Mouse (Mus musculus): ENCODE results near the gene Fzd7.
A peak's percentile ranks its signal among the peaks of the same experiment; 100 is the strongest.

Gene Fzd7

DNA sequence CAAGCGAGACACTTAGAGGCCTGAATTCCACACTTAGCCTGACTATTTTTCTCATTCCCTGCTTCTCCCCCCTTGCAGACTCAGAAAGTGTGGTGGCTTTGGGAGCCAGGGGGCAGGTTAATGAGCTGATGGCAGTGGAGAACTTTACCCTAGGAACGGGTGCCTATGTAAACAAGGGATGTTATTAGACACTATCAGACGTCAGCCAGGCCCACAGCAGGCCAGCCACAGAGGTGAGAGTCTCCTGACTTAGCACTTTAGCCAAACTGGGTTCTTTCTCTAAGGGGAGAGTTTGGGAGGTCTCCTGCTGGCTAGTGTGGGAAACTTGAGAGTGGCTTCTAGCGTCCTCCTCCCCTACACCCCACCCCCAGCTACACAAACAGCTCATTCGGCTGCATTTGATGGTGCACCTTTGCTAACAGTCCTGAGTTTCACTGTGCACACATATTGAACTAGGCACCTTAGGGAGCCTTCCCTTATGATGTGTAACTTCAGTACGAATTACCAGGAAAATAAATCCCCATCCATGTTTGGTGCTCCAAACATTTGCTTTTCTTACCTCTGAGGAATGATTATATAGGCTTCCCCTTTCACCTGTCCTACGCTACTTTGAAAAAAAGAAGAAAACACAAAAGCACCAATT, 21.6 kb downstream of the Fzd7 start:
- no peak for DNase-seq

DNA sequence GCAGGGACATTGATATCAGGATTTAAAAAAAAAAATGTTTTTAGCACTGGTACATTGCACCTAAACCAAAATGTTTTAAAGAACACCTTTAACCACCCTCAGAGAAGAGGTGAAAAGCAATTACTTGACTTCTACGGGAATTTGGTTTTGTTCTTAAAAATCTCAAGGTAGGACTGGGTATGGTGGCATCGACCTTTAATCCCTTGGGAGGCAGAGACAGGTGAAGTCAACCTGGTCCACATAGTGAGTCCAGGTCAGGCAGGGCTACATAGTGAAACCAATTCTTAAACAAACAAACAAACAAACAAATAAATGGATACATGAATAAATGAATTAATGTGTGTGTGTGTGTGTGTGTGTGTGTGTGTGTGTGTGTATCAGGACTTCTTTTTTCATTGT, 22.1 kb downstream of the Fzd7 start:
- DNase-seq = no peak

DNA sequence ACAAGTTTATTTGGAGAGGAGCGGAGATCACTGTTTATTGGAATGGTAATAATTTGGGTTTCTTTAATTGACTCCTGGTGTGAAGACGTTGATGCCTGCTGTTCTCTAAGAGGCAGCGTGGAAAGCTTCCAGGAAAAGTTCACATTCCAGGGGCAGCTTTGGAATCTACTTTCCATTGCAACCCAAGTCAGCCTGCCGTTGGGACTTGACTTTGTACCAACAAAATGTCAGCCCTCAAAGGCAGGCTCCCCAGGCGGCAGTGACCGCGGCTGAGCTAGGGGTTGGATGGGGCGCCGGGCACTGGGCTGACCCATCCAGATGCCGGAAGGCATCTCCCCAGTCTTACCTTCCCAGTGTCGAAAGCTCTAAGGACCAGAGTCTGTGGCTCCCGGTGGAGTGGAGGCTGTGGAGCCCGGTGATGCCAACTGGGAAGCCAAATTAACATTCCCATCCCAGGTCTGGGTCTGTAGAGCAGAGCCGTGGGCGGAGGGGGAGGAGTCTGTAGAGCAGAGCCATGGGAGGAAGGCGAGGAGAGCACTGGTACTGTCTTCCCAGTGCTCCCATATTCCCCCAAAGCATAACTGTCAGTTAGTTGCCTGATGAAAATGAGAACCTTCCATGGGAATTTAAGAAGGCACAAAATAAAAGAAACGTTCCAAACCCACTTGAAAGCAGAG, 26.4 kb downstream of the Fzd7 start:
- no peak for DNase-seq

DNA sequence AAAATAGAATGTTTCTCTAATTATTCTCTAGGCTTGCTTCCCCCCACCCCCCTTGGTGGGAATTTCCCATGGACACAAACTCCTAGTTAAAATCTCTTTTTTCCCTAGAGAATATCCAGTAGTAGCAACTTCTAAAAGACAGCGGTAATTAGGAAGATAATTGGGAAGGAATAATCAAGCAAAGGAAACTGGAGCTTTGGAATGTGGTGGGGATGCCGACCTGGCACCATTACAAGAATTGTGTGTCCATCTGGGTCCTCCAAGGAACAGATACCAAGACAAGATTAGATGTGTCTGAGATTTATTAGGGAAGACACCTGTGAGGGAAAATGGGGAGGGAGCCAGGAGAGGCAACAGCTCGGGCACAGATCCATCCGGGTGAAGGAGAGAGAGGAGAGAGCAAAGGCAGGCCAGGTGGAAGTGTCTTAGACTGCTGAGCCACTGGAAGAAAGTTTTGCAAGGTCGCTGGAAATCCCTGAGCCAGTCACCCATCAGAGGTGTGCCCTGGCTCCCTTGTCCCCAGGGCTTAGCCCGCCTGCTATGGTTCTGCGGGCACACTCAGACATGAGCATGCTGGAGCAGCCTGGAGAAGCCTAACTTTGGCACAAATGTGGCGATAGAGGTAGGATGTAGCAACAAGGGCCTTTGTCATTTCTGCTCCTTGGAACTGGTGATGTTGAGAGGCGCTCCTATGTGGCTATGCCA, 29.5 kb downstream of the Fzd7 start:
- peak; percentile 43 for DNase-seq

DNA sequence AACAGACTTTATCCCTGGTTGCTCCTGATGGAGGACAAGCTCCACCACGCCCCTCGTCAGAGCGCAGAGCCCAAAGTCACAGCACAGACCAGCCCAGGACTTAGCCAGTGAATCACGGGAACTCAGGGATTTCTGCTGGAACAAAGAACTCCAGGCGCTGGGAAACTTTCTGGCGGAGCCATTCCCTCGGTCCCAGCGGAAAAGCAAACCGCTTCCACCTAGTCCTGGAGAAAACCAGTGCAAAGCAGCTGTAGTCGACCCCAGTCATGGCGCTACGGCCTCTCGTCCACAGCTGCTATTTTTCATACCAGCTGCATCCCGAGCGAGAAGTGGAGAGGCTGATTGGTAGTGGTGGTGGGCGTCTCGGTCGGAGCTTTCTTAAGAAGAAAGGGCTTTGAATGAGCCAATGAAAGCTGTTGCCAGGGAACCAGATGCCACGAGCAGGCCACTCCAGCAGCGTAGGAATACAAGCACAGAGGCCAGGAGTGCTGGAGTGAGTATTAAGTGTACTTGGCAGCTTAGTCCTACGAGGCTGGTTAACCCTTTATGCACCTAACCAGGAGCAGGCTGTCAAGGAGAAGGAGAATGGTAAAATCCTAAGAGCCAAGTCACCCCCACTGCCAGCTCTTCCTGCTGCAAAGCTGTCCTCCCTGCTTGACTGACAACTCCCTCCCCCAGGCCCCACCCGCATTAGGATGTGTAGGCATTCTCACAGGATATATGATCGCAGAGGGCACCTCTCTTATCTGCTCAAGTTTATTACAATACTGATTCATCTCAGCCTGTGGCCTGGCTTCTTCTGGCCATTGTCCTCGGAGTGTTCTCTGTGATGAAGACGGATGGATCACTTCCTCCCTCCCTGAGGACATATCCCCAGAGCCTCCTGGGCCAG, 34.0 kb downstream of the Fzd7 start, which contains the start of gene Gm973:
Gene Gm973, plus strand, starts transcription at position 239 of the 892 bp plus-strand sequence.
- DNase-seq = peak; percentile 91

DNA sequence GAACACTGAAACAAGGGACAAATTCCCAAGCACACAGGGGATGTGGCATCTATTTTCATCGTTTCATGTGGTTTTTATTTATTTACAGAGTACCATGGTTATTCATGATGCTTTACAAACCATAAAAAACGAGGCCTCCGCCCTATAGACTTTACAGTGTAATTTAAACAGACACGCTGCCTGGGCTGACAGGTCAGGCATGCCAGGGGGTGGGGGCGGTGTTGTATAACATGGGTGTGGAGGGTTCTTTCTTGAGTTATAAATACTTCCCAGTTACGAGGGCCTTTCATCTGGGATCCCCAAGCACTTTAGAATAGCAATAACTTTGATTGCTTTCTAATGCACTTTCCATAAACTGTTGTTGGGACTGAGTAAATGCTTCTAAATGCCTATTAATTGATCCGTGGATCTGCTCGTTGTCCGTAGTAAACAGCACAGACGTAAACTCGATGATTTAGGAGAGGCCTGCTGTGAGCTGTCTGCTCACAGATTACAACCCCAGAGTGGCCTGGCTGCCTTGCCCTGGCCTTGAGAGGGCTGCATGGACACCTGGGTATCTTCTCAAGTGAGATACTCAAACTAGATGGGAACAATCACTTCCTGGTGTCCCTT, 38.1 kb downstream of the Fzd7 start:
- DNase-seq = no peak

DNA sequence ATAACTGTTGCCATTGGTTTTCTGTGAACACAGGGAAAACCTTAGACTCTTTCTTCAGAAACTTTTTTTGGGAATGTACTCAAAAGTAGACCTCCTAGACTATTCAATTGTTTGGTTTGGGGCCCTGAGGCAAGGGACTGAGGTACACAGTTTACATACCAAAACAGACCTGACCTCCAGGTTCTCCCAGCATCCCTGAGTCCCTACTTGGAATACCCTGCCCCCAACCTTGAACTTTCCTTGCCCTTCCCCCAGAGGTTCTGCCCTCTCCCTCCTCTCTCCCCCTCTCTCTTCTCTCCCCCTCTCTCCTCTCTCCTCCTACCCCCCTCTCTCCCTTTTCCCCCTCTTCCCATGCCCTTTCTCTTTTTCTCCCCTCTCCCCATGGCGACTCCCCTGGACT, 40.2 kb downstream of the Fzd7 start:
- no peak for DNase-seq

DNA sequence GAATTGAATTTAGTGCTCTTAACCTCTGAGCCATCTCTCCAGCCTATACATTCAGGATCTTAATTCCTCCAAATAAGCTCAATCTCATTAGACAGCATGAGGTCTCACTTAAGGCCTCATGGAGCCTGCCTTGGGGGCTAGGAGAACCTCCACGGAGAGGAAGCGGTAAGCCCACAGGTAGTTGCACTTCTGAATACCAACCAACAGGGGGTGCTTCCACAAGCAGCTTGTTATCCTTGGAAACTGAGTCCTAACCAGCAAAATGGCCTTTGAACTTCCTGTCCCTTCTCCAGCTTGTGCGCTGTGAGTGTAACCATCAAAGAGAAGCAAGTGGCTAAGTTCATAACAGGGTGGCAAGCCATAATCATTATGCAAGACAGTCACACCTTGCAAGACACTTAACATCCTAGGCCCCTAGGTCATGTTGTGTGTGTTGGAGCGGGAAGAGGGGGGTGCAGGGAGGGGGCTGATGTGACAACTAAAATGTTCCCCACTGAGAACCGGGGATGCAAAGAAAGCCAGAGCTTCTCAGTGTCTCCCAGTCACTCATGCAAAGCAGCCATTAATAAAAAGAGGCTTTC, 41.2 kb downstream of the Fzd7 start:
- DNase-seq = peak; percentile 36

DNA sequence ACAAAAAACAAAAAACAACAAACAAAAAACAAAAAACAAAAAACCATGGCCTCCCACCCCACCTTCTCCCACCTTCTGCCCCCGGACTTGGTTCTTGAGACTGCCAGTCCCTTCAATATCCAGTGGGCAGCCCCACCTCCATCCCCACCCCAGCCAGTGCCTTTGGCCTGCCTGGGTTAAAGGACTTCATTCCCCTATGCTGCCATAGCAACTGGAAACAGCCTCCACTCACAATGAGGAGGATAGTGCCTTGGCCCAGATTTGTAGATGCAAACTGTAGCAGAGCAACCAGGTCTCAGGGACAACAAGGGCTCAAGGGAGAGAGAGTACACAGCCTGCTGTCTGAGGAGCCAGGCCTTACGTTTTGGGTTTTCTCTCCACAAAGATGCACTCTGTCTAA, 41.8 kb downstream of the Fzd7 start:
- peak; percentile 78 for DNase-seq

DNA sequence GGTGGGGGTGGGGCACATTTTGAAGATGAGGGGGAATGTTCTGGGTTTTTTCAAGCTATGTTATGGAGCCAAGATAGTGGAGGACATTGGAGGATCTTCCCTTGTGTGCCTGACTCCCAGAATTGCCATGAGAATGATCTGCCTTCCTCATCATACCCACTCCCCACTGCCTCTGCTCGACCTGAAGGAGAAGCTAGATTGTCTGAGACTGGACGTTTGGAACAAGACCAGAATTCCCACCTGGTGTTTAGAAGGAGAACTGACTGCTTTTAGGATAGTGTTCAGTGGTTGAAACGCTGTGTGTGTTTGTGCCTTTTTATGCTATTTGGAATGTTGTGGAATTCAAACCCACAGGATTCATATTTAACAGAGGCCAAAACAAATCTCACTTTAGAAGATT, 42.5 kb downstream of the Fzd7 start:
- DNase-seq = no peak

DNA sequence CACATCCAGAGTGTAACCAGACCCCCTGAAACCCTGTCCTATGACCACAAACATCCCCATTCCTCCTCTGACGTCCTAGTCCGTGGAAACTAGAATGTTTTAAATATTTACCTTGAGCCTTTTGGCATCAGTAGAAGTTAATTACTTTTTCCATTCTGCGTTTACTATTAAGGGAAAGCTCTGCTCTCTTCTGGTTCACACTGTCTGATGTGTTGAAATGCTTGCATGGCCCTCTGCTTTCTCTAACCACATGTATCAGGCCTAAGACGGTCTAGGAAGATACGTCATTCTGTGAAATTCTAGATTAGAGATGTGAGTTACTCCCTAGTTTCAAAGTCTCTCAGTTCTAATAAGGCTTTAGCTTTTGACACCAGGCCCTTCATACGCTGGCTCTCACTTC, 45.0 kb downstream of the Fzd7 start:
- DNase-seq = no peak

DNA sequence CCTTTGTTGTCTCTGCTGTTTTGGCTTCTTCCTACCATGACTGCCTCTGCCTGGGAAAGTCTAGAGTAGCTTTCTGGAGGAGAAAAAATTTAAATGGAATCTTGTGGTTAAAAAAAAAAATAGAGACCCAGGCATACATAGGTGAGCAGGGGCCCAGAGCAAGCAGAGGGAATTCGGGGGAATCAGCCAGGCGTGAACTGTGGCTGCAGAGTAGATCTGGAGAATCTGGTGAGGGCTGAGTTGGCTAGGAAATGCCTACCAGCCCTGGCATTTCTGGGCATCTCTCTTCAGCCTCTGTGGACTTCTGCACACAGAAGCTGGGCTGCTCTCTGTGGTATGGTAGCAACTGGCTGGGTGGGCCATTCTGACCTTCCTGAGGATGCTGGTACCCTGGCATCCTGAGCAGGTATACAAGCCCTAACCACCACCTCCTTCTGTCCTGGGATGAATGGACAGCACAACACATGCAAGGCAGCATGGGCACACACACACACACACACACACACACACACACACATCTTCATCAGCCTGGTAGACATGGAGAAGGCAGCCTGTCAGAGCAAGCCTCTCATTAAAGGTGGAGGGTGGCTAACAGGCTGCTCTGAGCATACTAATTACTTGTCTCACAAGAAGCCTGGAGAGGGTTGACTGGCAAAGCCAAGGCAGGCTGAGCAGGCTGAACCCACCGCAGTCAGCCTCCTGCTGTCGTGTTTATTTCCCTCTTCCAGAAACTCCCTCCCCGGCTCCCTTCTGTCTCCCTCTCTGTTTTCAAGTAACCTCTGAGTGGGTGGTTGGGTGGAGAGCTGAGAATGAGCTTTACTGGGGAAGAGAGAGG, 53.0 kb downstream of the Fzd7 start:
- DNase-seq = peak; percentile 52
